Mouse (Mus musculus) layer of hippocampus, adult 9-10 months (tissue): ENCODE results near the gene Exosc2.

Source experiments
- DNase-seq: peaks from one replicate; pipeline ENCODE4 v3.0.0; 2022; ENCODE audit warnings: low spot score

The Exosc2 gene

DNA sequence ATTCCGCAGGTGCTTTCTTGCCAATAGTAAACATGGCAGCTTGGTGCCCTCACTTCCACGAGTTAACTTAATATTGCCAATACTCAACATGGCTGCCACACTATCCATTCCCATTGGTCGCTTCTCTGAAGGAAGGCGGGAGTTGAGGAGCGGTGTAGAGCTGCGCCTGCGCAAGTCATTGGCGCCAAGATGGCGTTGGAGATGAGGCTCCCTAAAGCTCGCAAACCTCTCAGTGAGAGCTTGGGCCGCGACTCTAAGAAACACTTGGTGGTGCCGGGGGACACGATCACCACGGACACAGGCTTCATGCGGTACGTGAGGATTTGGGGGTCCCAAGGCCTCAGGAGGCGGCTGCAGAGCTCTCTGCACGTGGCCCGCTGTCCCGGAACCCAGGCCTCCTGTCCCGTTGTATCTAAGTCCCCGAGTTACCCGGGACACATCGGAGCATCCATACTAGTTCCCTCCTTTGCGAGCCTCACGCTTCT, at the start of gene Exosc2:
Gene Exosc2 (plus strand): TSS at position 165 of the 485 bp plus-strand sequence.
- DNase-seq: peak; percentile 82

DNA sequence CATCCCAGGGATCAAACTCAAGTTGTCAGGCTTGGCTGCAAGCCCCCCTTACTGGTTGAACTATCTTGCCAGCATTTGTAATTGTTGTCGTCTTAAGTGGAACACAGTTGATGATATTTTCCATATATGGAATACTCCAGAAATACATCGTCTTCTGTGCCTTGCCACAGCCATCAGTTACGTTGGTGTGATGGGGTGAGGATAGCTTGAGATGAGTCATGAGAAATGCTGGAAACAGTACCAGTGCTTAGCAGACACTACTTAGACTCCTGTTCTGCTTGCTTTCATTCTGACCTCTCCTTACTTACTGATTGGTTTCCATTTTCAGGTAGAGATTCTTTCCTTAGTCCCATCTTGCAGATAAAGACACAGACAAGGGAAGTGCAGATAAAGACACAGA, 37.0 kb upstream of the Exosc2 start:
- no peak for DNase-seq

DNA sequence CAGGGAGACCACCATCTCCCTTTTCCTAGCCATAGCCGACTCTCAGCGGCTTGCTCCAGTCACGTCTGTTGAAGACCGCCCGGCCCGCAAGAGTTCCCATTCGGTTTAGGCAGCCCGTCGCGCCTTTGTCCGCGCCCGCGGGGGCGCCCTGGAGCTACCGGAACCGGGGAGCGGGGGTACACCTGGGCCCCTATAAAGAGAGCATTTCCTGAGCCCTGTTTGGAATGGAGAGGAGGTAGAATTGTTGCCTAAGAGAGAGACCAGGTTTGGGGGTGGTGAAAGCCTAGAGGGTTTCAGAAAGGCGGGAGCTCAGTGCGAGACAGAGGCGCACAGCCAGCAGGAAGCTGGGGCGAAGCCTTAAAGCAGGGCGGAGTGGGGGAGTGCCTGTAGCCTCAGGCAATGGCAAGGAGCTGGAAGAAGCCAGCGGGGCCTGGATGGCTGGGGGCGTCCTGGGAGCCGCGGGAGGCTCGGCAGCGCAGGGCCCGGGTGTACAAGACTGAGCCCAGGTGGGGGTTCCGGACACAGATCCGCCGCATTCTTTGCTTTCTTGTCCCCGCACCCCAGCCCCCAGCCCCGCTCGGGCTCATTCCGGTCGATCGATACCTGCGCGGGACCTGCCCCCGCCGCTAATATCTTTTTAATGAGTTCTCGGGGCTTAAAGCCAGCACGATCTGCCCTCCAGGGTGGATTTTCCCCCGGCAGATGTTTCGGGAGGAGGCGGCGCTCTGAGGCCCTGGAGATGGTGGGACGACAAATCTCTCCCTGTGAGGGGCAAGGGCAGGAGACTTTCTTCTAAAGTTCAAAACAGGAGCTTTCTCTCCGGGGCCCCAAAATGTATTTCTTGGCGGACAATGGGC, 35.0 kb upstream of the Exosc2 start:
- DNase-seq: no peak

DNA sequence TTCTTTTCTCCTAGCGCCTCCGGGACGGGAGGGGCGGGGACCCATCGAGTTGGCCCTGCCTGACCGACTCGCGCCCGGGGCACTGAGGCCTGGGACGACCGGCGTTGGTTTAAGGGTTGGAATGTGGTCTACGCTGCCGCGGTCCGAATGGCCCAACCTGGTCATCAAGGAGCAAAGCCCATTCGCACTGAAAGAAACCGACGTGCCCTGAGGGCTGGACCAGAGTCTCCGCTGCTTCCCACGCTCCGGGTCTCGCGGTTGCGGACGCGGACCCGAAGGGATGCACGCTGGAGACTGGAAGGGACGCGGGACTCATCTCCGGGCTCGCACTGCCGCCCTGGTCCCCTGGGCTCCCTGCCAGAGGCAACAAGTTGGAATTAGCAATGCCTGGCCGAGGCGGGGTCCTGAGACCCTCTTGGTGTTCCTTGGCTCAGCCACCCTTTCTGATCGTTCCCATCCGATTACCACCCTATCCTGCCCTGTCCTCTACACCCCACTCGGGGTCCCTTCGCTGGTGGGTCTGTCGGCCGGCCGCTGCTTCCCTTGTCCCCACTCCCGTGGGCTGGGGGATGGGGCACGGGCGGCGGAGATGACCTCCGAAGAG, 34.3 kb upstream of the Exosc2 start:
- no peak for DNase-seq

DNA sequence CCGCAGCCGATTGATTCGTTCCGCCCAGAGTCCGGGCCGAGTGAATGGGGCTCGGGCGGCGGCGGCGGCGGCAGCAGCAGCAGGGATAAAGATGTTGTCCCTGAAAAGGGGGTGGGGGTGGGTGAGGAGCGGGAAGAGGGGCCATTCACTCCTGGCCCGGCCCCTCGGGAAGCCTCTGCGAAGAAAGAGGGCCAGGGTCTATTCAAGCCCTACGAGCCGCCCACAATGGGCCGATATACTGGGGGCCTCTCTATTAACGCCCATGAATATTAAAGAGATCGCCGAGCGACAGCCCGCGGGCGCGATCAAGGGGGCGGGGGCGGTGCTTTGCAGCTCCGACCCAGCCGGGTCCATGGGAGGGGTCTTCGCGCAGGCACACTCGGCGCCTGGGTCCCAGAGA, 33.8 kb upstream of the Exosc2 start:
- DNase-seq: no peak

DNA sequence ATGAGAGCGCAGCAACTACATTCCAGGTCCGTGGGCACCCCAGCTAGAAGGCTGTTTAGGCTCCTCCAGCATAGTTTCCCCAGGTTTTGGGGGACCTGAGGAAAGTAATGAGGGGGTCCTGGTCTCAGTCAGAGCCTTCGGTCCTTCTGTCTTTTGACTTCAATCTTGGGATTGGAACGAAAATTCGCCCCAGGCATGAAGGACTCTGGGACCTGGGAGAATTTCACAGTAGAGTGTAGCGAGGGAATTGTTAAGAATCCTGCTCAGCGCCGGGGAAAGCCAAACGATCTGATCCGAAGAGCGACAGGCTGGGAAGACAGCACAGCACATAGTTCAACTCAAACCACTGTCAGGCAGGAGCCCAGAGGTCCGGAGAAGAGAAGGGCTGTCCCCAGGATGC, 33.2 kb upstream of the Exosc2 start:
- no peak for DNase-seq

DNA sequence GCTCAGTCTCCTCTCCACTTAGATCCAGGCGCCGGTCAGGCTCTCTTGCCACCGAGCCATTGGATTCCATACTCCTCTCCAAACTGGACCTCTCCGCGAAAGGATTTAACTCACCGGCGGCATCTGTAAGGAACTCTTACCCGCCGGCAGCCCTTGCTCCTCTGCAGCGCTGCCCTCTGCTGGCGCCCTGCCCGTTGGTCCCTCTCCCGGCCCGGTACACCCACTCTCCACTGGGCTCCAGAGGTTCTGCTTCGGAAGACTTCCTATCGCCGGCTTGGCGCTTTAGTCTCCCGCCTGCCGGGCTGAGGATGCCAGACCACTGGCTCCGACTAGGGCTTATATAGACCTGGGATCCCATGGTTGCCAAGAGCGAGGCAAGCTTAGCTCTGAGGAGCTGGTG, 32.7 kb upstream of the Exosc2 start:
- DNase-seq: no peak

DNA sequence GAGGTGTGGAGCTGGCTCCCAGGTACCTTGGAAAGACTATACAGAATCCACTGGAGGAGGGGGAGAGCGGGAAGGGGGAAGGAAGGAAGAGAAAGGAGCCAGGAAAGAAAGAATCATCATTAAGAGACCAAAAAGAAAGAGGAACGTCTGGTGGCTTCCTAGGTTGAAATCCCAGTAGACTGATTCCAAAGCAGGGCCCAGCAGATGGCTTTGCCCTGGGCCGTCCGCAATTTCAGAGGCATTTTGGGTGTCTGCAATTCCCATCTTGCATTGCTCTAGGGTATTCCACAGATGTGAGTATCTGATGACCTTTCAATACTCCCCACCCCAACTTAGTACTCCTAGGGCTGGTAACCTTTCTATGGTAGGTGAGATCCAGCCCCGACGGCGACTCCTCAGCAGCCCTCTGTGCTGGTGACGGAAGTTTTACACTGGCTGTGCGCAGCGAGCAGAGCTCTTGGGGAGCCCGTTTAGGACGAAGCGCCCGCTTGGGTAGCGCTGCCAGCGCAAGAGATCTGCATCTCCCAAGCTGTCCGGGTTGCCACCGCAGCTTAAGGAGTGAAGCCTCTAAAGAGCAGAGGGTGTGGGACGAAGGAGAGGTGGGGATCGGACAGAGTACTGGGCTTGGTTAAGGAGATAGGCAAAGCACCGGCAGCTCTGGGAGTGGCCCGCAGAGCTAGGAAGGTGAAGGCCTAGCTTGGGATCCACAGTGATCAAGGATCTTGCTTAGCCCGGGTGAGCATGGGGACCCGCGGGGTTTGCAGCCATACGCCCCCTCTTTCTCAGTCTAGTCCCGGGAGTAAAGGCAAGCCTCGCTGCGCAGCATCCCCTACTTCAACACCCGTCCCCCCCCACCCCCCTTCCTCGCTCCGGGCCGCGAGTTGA, 31.7 kb upstream of the Exosc2 start:
- DNase-seq: no peak

DNA sequence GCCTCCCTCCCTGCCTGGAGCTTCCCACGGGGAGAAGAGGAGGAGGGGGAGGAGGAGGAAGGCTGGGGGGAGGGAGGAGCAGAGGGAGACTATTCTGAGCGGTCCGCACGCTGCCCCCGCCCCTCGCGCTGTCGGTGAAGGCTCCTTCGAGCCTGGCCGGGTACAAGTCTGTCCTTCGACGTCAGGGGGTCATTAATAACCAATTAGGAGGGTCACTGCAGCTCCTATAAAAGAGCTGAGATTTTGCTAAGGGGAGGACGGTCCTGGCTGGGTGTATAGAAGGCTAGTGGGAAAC, 31.1 kb upstream of the Exosc2 start:
- no peak for DNase-seq

DNA sequence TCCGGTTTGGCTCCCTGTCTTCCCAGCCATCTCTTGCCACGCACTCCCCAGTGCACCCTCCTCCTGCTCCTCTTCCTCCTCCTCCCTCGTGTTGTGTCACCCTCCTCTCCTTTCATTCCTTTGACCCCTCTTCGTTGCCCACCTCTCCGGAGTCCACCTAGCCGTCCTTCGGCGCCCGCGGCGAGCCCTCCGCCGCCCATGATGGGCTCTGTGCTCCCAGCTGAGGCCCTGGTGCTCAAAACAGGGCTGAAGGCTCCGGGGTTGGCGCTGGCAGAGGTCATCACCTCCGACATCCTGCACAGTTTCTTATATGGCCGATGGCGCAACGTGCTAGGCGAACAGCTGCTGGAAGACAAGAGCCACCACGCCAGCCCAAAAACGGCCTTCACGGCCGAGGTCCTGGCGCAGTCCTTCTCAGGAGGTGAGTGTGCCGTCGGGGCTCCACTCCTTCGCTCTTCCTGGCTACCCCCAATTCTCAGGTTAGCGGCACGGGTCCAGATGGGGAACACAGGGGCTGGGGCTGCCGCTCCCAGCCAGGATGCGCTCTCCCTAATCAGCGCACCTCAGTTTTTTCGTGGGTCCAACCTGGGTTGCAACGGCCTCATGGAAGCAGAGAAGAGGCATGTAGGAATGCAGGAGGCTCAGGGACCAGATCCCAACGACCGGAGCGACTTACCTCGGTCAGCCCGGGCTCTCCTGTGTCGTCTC, 30.5 kb upstream of the Exosc2 start, which contains the start of gene Prdm12:
Gene Prdm12 (plus strand): TSS at position 137 of the 708 bp plus-strand sequence.
- no peak for DNase-seq

DNA sequence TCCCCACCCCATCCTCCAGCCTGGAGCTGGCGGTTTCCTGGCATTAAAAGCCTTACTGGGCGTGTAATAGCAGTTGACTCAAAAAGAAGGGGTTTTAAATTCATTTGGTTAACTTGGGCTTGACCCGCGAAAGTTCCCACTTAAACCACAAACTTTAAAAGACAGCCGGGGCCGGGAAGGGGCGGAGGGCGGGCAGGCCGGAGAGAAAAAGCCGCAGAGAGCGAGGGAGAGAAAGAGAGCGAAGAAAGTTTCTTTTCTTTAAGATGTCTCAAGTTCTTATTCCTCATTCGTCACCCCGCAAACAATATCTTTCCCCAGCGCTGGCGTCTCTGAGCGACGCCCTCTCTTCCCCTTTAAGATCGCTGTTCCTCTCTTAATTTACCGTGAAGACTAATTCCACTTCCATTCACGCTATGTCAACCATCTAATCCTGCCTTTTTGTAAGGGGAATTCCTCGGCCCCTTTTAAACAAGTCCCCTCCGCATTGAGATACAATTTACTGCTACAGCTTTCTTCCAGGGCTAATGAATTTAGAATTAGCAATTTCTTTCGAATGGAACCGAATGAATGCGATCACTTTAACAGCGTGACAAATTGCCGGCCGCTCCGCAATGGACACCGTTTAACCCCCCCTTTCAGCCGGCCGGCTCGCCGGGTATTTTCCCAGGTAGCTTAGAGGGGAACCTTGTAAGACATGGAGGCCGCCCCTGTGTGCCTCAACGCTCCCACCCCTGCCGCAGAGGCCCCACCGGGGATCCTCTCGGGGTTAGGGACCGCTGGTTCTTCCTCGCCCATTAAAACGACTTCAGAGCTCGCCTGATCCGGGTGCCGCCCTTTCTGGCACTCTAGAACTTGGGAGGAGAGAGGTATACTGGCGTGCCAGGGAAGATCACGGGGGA, 29.7 kb upstream of the Exosc2 start:
- DNase-seq: no peak

DNA sequence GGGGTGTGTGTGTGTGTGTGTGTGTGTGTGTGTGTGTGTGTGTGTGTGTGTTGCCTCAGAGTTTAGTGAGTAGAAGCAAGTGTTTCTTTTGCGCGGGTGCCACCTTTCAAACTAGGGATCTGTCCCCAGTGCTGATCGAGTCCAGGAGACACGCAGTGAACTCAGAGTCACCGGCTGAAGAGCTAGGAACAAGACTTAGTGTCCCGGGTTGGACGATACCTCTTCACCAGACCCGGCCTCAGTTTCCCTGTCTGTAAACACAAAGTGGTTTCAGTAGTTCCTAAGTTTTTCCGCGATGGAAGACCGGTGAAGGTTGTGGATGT, 29.0 kb upstream of the Exosc2 start:
- no peak for DNase-seq

DNA sequence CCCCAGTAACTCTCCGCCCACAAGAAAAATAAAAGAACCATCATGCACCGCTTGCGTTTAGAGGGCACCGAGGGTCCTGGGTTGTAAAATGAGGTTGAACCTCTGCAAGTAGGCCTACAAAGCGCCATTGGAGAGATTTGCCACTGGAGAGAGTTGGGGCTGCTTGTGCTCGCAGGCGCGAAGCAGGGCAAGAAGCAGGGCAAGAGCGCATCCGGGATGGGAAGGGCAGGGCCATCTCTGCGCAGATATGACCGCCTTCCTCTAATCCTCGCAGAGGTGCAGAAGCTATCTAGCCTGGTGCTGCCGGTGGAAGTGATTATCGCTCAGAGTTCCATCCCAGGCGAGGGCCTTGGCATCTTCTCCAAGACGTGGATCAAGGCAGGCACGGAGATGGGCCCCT, 28.6 kb upstream of the Exosc2 start:
- no peak for DNase-seq

DNA sequence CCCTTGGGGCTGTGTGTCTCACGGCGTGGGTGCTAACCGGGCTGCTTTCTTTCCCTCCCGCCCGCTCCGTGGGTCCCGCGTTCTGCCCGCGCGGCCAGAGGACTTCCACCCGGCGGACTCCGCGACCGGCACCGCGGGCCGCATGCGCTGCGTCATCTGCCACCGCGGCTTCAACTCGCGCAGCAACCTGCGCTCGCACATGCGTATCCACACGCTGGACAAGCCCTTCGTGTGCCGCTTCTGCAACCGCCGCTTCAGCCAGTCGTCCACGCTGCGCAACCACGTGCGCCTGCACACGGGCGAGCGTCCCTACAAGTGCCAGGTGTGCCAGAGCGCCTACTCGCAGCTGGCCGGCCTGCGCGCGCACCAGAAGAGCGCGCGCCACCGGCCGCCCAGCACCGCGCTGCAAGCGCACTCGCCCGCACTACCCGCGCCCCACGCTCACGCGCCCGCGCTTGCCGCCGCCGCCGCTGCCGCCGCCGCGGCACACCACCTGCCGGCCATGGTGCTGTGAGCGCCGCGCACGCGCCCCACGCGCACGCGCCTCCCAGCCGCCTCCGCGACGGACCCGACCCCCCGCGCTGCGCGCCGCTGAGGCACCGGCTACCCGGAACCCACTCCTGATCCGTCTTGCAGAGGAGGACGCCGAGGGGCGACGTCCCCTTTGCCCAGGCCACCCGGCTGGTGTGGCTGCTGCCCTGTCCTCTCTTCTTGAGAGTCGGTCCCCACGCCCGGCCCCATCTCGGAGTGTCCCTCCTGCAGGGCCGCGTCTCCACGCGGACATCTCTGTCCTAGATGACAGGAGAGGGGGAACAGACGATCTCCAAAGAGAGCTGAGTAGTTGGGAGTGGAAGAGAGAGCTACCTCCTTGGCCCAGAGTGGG, 16.3 kb upstream of the Exosc2 start:
- peak; percentile 27 for DNase-seq

DNA sequence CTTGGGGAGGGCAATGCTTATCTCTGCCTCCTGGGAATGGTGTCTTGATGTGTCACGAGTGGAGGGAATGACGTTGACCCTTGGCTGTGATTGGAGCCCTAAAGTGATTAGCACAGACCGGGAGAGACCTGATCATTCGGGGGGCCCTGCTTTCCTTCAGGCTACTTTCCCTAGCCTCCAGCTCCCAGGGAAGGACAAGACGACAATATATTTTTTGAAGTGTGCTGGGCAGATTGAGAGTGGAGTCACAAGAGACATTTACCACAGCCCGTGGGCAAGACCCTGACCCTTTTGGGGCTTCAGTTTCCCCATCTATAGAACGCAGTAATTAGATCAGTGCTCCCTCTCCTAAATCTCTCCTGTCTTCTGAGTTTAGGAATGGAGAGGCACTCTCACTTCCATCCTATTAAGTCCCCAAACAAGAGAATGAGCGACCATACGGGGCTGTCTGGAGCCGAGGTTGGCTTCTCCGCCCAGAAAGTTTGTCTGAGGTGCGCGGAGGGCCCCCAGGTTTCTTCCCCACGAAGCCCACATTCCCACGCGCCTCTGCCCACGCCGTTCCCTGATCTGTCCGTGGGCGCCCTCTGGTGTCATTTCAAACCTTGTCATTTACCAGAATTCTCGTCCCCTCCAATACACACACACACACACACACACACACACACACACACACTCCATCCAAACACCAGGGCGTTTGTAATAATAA, 15.5 kb upstream of the Exosc2 start:
- no peak for DNase-seq

DNA sequence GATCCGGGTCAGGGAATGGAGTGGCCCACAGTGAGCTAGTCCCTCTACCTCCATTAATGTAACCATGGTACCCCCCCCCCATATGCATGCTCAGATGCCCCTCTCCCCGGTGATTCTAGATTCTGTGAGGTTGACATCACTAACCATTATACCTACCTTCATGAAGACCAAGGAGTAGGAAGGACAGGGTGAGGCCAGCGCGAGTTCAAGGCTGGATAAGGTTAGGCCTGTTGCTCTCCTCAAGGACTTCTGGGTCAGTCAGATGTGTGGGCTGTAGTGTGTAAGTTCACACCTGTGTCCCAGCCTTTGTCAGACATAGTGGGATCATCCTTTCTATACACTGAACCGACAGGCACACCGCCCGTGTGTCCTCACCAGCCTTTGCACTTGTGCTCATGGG, 14.1 kb upstream of the Exosc2 start:
- DNase-seq: no peak

DNA sequence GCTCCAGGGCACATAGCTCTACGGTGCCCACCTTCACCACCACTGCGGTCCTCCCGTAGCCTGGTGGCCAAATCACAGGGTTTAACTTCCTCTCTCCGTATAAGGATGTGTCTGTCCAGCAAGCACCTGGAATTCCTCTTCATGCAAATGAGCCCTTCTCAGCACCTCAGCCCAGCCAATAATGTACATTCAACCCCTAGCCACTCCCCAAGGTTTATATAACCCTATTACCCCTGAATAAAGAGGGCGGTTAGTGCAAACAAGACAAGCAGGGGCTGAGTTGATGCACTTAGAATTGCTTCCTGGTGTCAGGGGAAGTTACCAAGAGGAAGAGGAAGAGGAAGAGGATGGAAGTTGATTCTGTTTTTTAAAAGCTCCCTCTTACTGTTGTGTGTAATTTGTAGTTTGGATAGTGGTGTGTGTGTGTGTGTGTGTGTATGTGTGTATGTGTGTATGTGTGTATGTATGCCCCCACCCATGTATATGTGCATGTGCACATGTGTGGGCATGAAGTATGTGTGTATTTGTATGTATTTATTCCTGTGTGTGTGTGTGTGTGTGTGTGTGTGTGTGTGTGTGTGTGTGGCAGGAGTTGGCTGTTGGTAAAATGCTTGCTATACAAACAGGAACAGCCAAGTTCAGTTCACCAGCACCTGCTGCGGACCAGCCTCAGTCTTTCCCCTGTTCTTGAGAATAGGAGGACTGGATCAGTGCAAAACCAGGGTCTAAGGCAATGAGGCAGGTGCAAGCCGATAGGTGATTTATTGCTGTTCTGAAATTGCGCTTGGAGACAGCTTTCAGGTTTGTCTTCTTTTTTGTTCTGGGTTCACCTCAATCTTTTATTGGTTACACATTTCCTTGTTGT, 7.3 kb upstream of the Exosc2 start:
- no peak for DNase-seq

DNA sequence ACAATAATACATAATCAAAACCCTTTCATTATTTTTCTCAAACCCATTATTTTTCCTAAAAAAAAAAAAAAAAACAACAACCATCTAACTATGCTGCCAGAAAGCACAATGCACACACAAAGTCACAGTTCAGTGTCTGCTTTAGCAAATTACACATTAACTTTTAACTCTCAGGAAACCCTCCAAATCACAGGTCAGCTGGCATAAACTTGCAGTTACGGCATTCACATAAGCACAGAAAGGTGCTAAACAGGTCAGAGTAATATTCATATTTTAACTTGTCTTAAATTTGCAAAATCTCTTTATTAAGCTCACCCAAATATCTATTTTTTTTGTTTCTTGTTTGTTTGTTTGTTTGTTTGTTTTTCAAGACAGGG, 6.7 kb upstream of the Exosc2 start:
- no peak for DNase-seq

DNA sequence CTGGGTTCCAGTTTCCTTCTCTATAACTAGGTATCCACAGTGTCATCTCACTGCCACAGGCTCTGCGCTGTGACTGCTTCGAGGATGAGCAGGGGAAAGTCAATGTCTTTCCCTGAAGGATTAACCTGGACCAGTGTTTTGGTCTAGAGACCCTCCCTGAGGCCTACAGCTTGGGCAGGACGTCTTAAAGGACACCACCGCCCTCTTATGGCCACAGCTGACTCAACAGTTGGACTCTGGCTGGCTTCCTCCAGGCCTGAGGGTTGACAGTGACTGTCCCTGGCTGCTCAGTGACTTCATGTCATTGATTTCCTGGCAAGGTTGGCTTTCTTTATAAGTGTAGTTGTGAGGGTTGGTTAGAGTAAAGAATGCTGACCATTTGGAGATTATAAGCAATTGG, 3.2 kb upstream of the Exosc2 start:
- DNase-seq: no peak
